Mouse (Mus musculus) 3134 (cell line): ENCODE results near the gene Scd2.
"Not testable (repeated sequence)": the region's sequence is repeated elsewhere in the genome, so short reads cannot be mapped to it uniquely, and the experiment has no call there.

ENCODE experiments used
- DNase-seq: peaks from one replicate; pipeline ENCODE4 v3.0.0-alpha.2; 2011; ENCODE audit warnings: low spot score; ENCODE audit not compliant: insufficient read length; ENCODE audit errors: extremely low read depth

Gene Scd2

GRCm38 (mm10) chr19:44267499-44268002 lies 25.9 kb upstream of the Scd2 start:
- no peak for DNase-seq

GRCm38 (mm10) chr19:44273711-44274110 lies 19.8 kb upstream of the Scd2 start:
- no peak for DNase-seq

GRCm38 (mm10) chr19:44274452-44274851 lies 19.0 kb upstream of the Scd2 start:
- no peak for DNase-seq

GRCm38 (mm10) chr19:44275418-44275817 lies 18.1 kb upstream of the Scd2 start:
- DNase-seq: no peak

- DNase-seq: no peak
Observed at GRCm38 (mm10) chr19:44276861-44277260, 16.6 kb upstream of the Scd2 start.

GRCm38 (mm10) chr19:44277931-44278330 lies 15.5 kb upstream of the Scd2 start:
- no peak for DNase-seq

- DNase-seq: peak; percentile 82
Observed at GRCm38 (mm10) chr19:44280755-44281154, 12.7 kb upstream of the Scd2 start.

GRCm38 (mm10) chr19:44281825-44282447 lies 11.5 kb upstream of the Scd2 start:
- DNase-seq: not testable (repeated sequence)

GRCm38 (mm10) chr19:44282534-44283156 lies 10.8 kb upstream of the Scd2 start:
- no peak for DNase-seq

GRCm38 (mm10) chr19:44283157-44284024 lies 10.1 kb upstream of the Scd2 start:
- DNase-seq: no peak

- peak; percentile 99 for DNase-seq
Observed at GRCm38 (mm10) chr19:44284025-44284695, 9.3 kb upstream of the Scd2 start.

- DNase-seq: no peak
Observed at GRCm38 (mm10) chr19:44284723-44285122, 8.8 kb upstream of the Scd2 start.

GRCm38 (mm10) chr19:44285554-44285953 lies 7.9 kb upstream of the Scd2 start:
- DNase-seq: no peak

GRCm38 (mm10) chr19:44286109-44286508 lies 7.4 kb upstream of the Scd2 start:
- no peak for DNase-seq

GRCm38 (mm10) chr19:44287415-44288110 lies 5.9 kb upstream of the Scd2 start:
- DNase-seq: no peak

GRCm38 (mm10) chr19:44292083-44292482 lies 1.4 kb upstream of the Scd2 start:
- DNase-seq: no peak

GRCm38 (mm10) chr19:44292483-44292882 lies 991 bp upstream of the Scd2 start:
- no peak for DNase-seq

GRCm38 (mm10) chr19:44293769-44294551 lies 486 bp downstream of the Scd2 start:
- peak; percentile 95 for DNase-seq

GRCm38 (mm10) chr19:44294588-44295041 lies 1.1 kb downstream of the Scd2 start:
- peak; percentile 76 for DNase-seq
